Mouse (Mus musculus) erythroblast, embryonic 14.5 days (primary cell): ENCODE data around the gene Pde4b. TPM values are rescaled to one million over a fixed set of nuclear protein-coding genes. Genes with fewer than 3 reads are reported as not detected.

Experiments
- H3K27me3 ChIP-seq: 2 replicates; pipeline ENCODE4 v1.6.1; 2012; ENCODE audit warnings: inconsistent platforms; ENCODE audit not compliant: control insufficient read depth
- H3K36me3 ChIP-seq: 2 replicates; pipeline ENCODE4 v1.6.1; 2012; ENCODE audit warnings: mild to moderate bottlenecking, inconsistent platforms; ENCODE audit not compliant: control insufficient read depth
- H3K4me1 ChIP-seq: 2 replicates; pipeline ENCODE4 v1.6.1; 2012; ENCODE audit warnings: inconsistent platforms; ENCODE audit not compliant: control insufficient read depth
- H3K4me3 ChIP-seq: replicated peaks from 2 replicates; pipeline ENCODE3; 2012; ENCODE audit warnings: moderate library complexity, mild to moderate bottlenecking, inconsistent platforms
- H3K9me3 ChIP-seq: 2 replicates; pipeline ENCODE4 v1.6.1; 2012; ENCODE audit warnings: low read length, inconsistent platforms, mixed read lengths; ENCODE audit not compliant: control insufficient read depth
- GATA1 ChIP-seq: IDR thresholded peaks from 2 replicates; pipeline ENCODE4 v1.6.1; 2012; ENCODE audit warnings: low read length, inconsistent platforms, mixed read lengths
- TAL1 ChIP-seq: IDR thresholded peaks from 3 replicates; pipeline ENCODE4 v1.6.1; 2012; ENCODE audit warnings: low read length, inconsistent platforms, mixed read lengths
- polyA plus RNA-seq: library from polyadenylated mRNA; stranded (reverse); fragments of >175 nt; gene quantifications from 2 replicates; pipeline ENCODE4 v1.2.3, GENCODE M21; 2012

The Pde4b gene
- polyA plus RNA-seq, 1 experiment = 0.08 TPM

DNA sequence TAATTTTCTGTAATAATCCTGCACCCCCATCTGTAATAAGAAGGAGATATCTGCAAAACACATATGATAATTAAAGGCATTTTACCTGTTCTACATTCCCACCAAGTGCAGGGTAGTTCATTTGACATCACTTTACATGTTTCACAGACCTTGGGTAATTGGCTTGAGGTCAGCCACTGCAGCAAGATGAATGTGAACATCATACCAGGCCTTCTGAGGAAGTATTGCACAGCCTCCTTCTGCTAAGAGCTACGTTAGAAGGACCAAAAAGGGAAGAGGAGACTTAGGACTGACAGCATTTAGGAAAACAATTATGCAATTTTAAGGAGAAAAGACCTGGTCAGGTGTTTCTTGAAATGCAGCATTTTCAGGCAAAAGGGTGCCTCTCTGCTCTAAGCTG, 479.1 kb downstream of the Pde4b start:
- H3K4me3 ChIP-seq = no peak overlapping the region
- TF ChIP-seq TAL1 (no peak), GATA1 (no peak)
- H3K9me3 ChIP-seq = no peaks in the 10 kb centered on the region
- no peaks in the 10 kb centered on the region for H3K27me3 ChIP-seq
- H3K4me1 ChIP-seq = peaks cover 40% of the 10 kb centered on the region
- H3K36me3 ChIP-seq = no peaks in the 10 kb centered on the region

DNA sequence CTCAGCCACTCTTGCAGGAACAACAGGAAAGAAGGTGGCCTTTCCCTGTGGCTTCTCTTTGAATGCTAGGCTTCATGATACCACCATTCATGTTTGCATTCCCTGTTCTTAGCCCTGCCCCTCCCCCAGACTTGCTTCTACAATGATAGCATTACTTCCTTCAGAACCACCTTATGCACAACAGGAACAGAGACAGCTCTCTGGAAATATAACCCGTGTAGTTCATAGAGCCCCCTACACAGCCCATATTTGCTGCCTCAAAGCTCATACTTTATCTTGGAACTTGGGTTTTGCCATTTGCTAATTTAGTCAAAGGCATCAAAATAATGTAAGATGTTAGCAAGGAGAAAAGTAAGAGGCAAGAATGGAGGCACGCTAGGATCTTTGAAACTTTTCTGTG, 479.8 kb downstream of the Pde4b start:
- H3K9me3 ChIP-seq = no peaks in the 10 kb centered on the region
- H3K4me1 ChIP-seq = peaks cover 45% of the 10 kb centered on the region
- no peaks in the 10 kb centered on the region for H3K27me3 ChIP-seq
- no peak for TF ChIP-seq GATA1
- no peak for TF ChIP-seq TAL1
- no peak overlapping the region for H3K4me3 ChIP-seq
- no peaks in the 10 kb centered on the region for H3K36me3 ChIP-seq

DNA sequence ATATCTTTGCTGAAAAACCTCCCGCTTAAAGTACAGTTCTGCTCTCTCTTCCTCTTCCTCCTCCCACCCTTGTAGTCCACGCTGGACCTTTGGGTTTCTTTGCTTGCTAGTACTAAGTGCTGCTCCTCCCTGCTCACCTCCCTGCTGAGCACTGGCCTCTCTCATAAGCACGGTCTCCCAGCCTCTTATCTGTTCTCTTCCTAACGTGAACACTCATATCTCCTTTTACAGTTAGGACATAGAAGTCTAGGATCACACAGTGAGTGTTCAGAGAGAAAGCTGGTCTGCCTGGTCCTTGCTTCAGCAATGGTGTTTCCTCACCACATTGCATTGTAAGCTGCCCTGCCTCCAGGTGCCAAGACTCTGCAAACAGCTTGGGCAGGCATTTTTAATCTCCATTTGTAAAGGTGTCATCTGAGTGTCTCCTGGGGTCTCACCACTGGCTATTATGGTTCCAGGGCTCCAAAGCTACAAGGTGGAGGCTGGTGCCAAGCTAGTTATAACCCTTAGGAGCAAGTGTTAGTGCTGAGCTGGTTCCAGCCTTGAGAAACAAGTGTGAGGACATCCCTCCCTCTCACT, 480.4 kb downstream of the Pde4b start:
- Histone ChIP-seq H3K4me1 (peaks cover 50% of the 10 kb centered on the region), H3K4me3 (no peak overlapping the region)
- TF ChIP-seq TAL1 = no peak
- 0 out of 2 replicates have a peak, but pooled peaks have one; percentile 6 for TF ChIP-seq GATA1

GRCm38 (mm10) chr4:102568591-102568990, 481.2 kb downstream of the Pde4b start:
- no peaks in the 10 kb centered on the region for H3K36me3 ChIP-seq
- H3K4me1 ChIP-seq = peaks cover 50% of the 10 kb centered on the region
- TF ChIP-seq TAL1 (no peak), GATA1 (no peak)
- peak overlapping the region; percentile 72 for H3K4me3 ChIP-seq
- H3K9me3 ChIP-seq = no peaks in the 10 kb centered on the region
- H3K27me3 ChIP-seq = no peaks in the 10 kb centered on the region

More for the DNA sequence above, 480.4 kb downstream of the Pde4b start:
- Histone ChIP-seq H3K36me3 (no peaks in the 10 kb centered on the region), H3K27me3 (no peaks in the 10 kb centered on the region), H3K9me3 (no peaks in the 10 kb centered on the region)

DNA sequence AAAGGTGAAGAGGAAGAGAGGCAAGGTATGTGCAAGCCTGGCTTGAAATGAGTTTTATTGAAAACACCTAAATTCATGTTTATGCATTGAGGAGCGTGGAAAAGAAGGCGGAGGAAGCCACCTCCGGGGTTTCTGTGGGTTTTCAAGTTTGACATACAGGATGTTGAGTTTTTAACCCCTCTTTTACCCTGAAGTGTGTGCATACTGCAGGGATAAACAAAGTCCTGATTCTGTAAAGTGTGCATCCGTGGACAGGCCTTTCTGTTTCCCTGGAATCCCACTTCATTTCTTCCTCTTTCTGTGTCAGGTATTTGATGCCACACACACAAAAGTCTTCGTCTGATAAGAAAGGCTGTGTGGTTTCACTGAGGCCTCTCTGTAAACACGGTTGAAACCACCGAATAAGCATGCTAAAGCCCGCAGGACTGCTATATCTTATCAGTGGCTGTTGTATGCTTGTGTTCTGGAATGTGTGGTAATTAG, 481.8 kb downstream of the Pde4b start:
- peak overlapping the region; percentile 72 for H3K4me3 ChIP-seq
- H3K9me3 ChIP-seq = no peaks in the 10 kb centered on the region
- H3K27me3 ChIP-seq = no peaks in the 10 kb centered on the region
- peaks cover 51% of the 10 kb centered on the region for H3K4me1 ChIP-seq
- TF ChIP-seq TAL1 (no peak), GATA1 (no peak)
- H3K36me3 ChIP-seq = no peaks in the 10 kb centered on the region

DNA sequence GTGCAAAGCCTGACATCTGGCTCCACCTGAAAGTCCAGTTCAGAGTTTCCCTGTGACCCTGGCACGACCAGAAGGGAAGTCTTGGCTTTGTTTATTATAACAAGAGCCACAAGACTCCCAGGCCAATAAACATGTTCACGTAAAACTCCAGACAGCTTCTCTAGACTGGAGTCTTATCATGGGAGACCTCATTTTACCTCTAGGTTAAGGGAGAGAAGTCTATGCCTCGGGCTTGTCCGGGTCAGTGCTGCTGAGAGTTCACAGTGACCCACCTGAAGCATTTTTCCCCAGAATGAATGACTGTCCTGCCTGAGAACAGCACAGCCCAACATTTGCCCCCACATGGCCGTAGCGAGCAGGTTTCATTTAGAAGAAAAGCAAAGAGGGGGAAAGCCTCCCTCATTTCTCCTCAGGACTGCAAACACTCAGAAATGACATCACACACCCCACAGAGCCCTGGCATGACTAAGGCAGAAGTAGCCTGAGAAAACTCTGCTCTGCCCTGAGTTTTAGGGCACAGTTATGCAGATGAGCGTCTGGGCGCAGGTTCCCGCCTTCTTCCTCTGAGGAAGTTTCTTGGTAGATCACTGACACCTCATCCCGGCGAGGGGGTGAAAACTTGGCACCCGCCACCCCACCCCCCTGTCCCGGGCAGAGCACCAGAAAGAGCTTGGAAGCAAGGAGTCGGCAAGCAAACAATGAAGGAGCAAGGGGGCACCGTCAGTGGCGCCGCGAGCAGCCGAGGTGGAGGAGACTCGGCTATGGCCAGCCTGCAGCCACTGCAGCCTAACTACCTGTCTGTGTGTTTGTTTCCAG, 482.8 kb downstream of the Pde4b start:
- no peaks in the 10 kb centered on the region for H3K36me3 ChIP-seq
- TF ChIP-seq GATA1 = no peak
- TF ChIP-seq TAL1 = no peak
- H3K9me3 ChIP-seq = no peaks in the 10 kb centered on the region
- H3K4me3 ChIP-seq = peak overlapping the region; percentile 72
- H3K4me1 ChIP-seq = peaks cover 55% of the 10 kb centered on the region
- no peaks in the 10 kb centered on the region for H3K27me3 ChIP-seq

- H3K4me3 ChIP-seq = peak overlapping the region; percentile 72
- no peak for TF ChIP-seq GATA1
- no peak for TF ChIP-seq TAL1
- H3K4me1 ChIP-seq = peaks cover 62% of the 10 kb centered on the region
- H3K9me3 ChIP-seq = no peaks in the 10 kb centered on the region
- H3K36me3 ChIP-seq = no peaks in the 10 kb centered on the region
- H3K27me3 ChIP-seq = no peaks in the 10 kb centered on the region
Measured at GRCm38 (mm10) chr4:102570766-102571411, 483.5 kb downstream of the Pde4b start.

GRCm38 (mm10) chr4:102572031-102572430, 484.7 kb downstream of the Pde4b start:
- H3K4me3 ChIP-seq = peak overlapping the region; percentile 72
- H3K9me3 ChIP-seq = no peaks in the 10 kb centered on the region
- peaks cover 64% of the 10 kb centered on the region for H3K4me1 ChIP-seq
- no peaks in the 10 kb centered on the region for H3K36me3 ChIP-seq
- no peaks in the 10 kb centered on the region for H3K27me3 ChIP-seq
- TF ChIP-seq GATA1 (no peak), TAL1 (no peak)

GRCm38 (mm10) chr4:102572591-102572990, 485.2 kb downstream of the Pde4b start:
- H3K4me3 ChIP-seq = peak overlapping the region; percentile 72
- no peaks in the 10 kb centered on the region for H3K27me3 ChIP-seq
- no peaks in the 10 kb centered on the region for H3K36me3 ChIP-seq
- peaks cover 62% of the 10 kb centered on the region for H3K4me1 ChIP-seq
- TF ChIP-seq GATA1 = no peak
- TF ChIP-seq TAL1 = no peak
- no peaks in the 10 kb centered on the region for H3K9me3 ChIP-seq
